Mouse (Mus musculus) splenic B cell, adult 2 months (primary cell): Measurements from ENCODE around the gene Ttll8.

ENCODE experiments used
- DNase-seq: peaks from one replicate; pipeline ENCODE4 v3.0.0-alpha.2; 2011; ENCODE audit warnings: low read depth, low spot score
- H3K27me3 ChIP-seq: 2 replicates; pipeline ENCODE4 v1.6.1; 2012; ENCODE audit warnings: mild to moderate bottlenecking, low read length, moderate library complexity, mixed read lengths; ENCODE audit not compliant: control insufficient read depth, poor library complexity, insufficient read depth, severe bottlenecking
- H3K36me3 ChIP-seq: 2 replicates; pipeline ENCODE4 v1.6.1; 2012; ENCODE audit warnings: mild to moderate bottlenecking, low read length, moderate library complexity, mixed read lengths; ENCODE audit not compliant: control insufficient read depth, poor library complexity, insufficient read depth, severe bottlenecking

Gene Ttll8

DNA sequence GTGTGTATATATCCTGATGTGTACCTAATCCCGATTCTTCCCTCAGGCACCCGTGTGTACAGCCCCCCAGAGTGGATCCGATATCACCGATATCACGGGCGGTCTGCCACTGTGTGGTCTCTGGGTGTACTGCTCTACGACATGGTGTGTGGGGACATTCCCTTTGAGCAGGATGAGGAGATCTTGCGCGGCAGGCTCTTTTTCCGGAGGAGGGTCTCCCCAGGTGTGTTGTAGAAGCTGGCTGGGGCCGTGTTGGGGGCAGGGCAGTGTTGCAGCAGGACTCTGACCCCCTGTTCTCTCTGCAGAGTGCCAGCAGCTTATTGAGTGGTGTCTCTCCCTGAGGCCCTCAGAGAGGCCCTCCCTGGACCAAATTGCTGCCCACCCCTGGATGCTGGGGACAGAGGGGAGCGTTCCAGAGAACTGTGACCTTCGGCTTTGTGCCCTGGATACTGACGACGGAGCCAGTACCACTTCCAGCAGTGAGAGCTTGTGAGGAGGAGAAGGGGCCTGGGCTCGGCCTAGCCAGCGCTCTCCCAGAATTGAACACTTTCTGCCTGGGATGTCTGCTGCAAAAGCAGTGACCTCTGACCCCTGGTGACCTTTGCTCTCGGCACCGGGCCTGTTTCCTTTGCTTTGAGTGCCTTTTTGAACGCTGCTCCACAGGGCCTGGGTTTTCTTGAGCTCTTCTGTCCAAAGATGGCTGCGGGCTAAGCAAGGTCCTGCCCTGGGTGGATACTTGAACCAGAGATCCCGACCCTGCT is 89.8 kb downstream of the Ttll8 start:
- H3K27me3 ChIP-seq: no peaks in the 10 kb centered on the region
- H3K36me3 ChIP-seq: no peaks in the 10 kb centered on the region; the same call in 1 of the 2 replicates
- DNase-seq: no peak

DNA sequence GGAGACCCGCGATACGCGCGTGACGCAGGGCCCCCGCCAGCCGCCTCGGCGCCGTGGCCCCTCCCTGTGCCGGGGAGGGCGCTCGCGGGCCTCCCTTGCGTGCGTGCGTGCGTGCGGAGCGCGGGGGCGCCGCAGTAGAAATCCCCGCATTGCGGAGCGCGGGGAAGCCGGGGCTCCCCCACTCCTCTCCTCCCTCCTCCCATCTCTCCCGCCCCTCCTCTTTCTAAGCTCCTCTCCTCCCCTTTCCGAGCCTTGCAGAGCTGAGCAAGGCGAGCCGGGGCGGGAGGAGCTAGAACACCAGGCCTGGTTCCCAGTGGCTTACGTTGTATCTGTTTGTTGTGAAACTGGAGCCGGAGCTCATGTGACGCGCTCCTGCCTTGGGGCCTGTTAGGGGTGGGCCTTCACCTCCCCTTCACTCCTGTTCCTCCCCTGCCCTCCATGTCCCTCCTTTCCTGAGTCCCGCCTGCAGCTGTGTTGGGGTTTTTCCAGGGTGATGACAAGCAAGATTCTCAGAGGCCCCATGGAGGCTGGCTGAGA is 90.5 kb downstream of the Ttll8 start:
- H3K36me3 ChIP-seq: no peaks in the 10 kb centered on the region; the same call in 1 of the 2 replicates
- DNase-seq: peak; percentile 78
- H3K27me3 ChIP-seq: no peaks in the 10 kb centered on the region

DNA sequence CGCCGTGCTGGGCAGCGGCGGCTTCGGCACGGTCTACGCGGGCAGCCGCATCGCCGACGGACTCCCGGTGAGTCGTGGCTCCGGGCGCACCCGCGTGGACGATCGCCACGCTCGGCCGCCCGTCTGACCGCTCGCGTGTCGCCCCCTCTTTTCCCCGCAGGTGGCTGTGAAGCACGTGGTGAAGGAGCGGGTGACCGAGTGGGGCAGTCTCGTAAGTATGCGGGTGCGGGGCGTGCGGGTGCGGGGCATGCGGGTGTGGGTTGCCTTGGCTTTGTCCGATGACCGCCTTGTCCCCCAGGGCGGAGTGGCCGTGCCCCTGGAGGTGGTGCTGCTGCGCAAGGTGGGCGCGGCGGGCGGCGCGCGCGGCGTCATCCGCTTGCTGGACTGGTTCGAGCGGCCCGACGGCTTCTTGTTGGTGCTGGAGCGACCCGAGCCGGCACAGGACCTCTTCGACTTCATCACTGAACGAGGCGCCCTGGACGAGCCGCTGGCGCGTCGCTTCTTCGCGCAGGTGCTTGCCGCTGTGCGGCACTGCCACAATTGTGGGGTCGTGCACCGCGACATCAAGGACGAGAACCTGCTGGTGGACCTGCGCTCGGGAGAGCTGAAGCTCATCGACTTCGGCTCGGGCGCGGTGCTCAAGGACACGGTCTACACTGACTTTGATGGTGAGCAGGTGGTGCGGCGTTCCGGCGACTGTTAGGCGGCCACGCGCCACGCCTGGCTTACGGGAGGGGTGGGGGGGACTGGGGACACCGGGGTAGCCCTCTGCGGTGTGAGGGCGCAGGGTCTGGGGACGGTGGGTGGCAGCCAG is 91.1 kb downstream of the Ttll8 start:
- DNase-seq: no peak

DNA sequence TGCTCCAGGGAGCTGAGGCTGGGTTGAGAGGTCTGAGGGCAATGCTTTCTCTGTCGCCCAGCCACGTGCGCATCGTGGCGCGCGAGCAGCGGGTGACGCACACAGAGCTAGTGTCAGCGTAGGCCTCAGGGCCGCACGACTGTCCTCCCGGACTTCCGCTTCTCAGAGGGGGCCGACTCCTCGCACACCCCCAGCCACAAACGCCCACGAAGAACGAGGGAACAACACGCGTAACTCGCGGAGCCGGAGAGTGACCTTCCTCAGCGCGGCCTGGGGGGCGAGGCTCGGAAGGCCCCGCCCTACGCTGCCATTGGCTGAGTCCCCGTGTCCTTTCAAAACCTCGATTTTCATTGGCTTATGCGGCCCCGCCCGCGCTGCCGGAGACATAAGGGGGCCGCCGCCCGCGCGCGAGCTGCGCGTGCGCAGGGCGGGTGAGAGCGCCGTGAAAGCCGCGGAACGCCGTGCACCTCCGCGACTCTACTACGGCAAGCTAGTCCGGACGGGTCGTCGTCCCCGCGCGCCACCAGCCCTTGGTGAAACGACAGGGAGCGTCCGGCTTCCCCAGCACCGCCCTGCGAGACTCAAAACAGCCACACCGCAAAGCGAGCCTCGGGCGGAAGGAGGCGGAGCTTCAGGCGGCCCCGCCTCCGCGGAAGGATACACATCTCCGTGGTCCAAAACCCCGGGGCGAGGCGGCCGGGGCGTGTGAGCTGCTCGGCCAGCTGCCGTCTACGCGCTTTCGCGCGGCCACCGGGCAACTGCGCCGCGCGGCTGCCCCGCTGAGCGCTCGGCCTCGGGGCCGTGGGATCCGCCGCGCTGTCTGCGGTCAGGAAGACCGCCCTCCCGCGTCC is 92.2 kb downstream of the Ttll8 start, which contains the start of gene Pim3:
Gene Pim3, plus strand, starts transcription at position 415 of the 851 bp plus-strand sequence.
- Histone ChIP-seq H3K36me3 (no peaks in the 10 kb centered on the region; the same call in 1 of the 2 replicates), H3K27me3 (no peaks in the 10 kb centered on the region)
- peak; percentile 98 for DNase-seq

More for the DNA sequence above, 91.1 kb downstream of the Ttll8 start:
- Histone ChIP-seq H3K27me3 (no peaks in the 10 kb centered on the region), H3K36me3 (no peaks in the 10 kb centered on the region; the same call in 1 of the 2 replicates)

DNA sequence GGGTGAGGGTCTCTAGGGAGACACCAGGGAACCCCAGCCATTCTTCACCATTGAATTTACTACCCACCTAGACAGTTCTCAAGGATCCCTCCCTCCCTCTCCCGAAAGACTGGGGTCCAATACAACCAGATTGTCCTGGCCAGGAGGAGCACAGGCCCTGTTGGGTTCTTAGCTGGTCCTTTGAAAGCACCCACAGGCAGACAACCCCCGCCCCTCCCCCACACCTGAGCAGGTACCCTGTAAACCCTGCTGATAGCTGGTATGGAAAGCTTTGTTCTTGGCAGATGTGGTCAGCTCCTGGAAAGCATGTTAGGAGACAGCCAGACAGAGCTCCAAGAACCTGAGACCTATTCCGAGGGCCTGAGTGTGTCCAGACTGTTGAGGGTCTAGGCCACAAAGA is 93.4 kb downstream of the Ttll8 start:
- no peaks in the 10 kb centered on the region; the same call in 1 of the 2 replicates for H3K36me3 ChIP-seq

DNA sequence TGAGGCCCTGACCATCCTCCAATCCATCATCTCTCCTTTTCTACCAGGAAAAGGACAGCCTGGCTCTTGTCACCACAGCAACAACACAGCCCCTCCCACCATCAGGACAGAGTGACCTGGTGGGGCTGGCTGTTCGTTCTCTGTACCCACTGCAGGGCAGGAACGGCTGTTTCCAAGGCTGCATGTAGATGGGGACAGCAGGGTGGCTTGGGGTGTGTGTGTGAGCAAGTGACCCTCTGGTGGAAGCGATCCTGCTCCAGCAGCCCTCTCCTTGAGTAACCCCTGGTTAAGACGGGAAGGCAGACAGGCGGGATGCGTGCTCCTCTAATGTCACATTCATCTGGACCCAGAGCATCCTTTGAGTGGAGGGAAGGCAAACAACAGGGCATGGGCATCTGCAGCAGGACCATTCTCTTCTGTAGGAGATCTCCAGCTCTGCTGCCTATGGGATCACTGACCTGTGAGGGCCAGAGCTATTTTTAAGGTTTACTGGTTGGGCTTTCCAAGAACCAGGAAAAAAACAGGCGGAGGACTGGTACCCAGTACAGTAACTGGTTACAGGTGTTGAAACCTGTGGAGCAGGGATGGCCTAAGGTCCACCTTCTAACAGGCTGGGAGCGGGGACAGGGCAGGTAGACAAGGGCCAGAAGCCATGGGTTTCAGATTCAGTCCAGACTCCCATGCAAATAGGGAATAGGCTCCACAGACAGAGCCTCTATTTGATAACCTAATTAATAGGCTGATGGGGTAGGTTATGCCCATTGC is 94.8 kb downstream of the Ttll8 start:
- Histone ChIP-seq H3K36me3 (no peaks in the 10 kb centered on the region), H3K27me3 (no peaks in the 10 kb centered on the region)
- DNase-seq: no peak

More for the DNA sequence above, 93.4 kb downstream of the Ttll8 start:
- H3K27me3 ChIP-seq: no peaks in the 10 kb centered on the region
- DNase-seq: no peak

DNA sequence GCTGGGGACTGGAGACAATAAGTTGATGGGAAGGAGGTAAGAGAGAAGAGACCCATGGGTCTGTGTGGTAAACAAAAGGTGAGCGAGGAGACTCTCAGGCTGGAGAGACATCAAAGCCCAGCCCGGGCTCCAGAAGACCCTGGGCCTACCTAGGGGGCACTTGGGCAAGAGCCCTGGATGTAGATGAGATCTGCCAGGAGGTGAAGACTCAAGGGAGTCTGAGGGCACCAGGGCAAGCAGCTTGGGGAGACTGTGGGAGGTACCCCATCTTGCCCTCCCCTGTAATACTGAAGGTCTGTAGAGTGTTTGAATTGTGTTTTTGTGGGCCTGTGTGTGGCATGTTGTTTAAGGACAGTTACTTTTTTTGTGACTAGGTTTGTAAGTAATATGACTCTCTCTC is 95.5 kb downstream of the Ttll8 start:
- Histone ChIP-seq H3K36me3 (no peaks in the 10 kb centered on the region), H3K27me3 (no peaks in the 10 kb centered on the region)

DNA sequence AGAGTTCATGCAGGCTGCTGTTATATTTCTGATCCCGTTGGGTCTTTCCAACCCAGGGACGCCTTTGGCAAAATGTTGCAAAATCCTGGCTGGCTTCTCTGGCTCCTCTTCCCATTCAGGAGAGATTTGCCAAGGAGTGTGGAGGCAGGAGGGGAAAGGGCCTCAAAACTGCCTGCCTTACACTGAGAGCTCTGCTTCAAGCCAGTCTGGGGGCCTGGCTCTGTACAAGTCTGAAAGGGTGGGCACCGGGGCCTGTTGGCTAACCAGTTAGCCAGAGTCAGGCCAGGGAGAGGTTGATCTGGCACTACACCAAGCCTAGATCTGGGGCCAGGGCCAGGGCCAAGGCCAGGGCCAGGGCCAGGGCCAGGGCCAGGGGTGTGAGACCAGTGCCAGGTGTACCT is 96.1 kb downstream of the Ttll8 start:
- Histone ChIP-seq H3K36me3 (no peaks in the 10 kb centered on the region), H3K27me3 (no peaks in the 10 kb centered on the region)
- DNase-seq: no peak

More for the DNA sequence above, 95.5 kb downstream of the Ttll8 start:
- DNase-seq: no peak

DNA sequence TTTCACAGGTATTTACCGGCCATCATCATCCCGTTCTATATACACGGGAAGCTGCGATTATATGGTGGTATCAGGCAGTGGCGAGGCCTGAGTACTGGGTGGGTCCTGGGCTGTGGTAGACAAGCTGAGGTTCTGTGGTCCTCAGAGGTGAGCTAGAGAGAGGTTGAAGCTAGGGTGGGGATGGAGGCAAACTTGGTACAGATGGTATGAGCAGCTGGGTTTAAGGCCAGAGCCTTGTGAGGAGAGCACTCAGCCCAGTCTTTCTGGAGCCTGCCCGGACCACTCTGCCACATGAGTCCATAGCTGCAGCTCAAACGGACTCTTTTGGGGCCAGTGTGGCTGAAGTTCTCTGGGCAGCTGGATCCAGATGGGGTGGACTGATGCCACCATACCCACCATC is 96.9 kb downstream of the Ttll8 start:
- no peak for DNase-seq
- no peaks in the 10 kb centered on the region for H3K27me3 ChIP-seq
- H3K36me3 ChIP-seq: no peaks in the 10 kb centered on the region

DNA sequence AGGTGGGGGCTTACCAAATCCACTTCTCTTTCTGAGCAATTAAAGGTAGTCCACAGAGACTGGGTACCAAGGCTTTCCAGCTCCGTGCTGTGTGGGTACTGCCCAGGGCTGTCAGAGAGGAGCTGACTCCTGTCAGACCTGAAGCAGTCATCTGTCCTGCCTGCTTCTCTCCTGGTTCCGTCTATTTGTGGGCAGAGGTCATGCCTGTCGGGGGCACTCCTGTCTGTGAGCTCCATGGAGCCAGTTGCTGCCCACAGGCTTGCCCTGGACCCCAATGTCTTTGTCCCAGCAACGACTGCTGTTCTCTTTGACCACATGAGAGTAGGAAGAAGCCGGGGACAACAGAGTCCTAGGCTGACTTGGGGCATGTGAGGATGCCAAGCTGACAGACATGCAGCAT is 97.6 kb downstream of the Ttll8 start:
- Histone ChIP-seq H3K36me3 (no peaks in the 10 kb centered on the region), H3K27me3 (no peaks in the 10 kb centered on the region)
- no peak for DNase-seq

DNA sequence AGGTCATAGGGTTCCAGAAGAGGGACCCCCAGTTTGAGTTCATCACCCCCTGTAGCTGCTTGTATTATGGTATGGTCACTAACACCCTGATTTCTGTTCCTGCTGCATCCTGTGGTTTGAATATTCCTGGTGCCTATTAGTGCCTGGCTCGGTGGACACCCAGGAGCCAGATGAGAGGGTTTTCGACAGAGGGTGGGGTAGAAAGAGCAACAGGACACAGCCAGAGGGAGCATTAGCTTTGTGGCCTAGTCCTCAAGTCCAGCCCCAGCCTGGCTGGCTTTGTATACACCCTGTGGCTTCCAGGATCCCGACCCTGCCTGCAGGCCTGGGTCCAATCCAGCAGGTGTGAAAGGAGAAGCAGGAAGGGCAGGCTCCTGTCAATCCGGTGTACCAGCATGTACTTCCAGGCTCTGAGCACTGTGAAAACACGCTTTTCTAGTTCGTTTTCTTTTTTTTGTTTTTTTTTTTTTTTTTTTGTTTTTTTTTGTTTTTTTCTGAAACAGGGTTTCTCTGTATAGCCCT is 98.3 kb downstream of the Ttll8 start:
- H3K27me3 ChIP-seq: no peaks in the 10 kb centered on the region
- DNase-seq: no peak
- H3K36me3 ChIP-seq: no peaks in the 10 kb centered on the region

DNA sequence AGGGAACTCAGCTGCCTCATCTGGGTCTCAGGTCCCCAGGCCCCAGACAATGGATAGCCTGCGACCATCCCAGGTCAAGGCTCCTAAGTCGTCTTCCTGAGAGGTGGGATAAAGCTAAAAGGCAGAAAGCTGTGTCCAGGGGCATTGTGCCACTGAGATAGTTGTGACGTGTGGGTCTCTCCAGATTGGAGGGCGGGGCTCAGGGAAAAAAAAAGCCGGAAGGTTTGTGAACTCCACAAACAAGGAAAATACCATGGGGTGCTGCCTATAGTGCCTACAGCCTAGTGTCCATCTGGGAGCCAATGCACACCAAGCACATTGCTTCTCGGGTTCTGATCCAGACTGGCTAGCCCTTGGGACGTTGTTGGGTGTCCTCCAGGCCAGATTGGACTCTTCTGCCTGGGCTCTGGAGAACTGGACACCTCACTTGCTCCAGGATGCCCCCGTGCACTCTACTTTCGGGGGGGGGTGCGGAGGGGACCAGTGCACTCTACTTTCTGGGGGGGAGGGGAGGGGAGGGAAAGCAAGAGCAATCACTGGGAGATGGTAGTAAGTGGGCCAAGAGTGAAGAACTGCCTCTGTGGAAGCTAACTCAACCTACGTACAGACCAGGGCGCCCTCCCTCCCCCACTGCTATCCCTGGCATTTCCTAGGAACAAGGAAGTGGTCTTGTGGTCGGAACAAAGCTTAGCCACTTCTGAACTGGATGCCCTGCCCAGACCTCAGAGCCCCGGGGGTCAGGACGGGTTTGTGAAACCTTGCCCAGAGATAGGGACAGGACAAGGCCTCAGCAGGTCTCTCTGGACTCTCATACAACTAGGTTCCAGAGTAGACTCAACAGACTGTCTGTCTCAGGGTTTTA is 99.0 kb downstream of the Ttll8 start:
- DNase-seq: no peak
- Histone ChIP-seq H3K27me3 (no peaks in the 10 kb centered on the region), H3K36me3 (no peaks in the 10 kb centered on the region)
